Mouse (Mus musculus) spleen, postnatal 10 days (tissue): Measurements from ENCODE around the gene Scml4.

Experiments used
- DNase-seq, 2 experiments: peaks; one replicate each; pipeline ENCODE4 v3.0.0; 2021 to 2022; ENCODE audit warnings: low spot score in 2 of 2

Scml4 gene

DNA sequence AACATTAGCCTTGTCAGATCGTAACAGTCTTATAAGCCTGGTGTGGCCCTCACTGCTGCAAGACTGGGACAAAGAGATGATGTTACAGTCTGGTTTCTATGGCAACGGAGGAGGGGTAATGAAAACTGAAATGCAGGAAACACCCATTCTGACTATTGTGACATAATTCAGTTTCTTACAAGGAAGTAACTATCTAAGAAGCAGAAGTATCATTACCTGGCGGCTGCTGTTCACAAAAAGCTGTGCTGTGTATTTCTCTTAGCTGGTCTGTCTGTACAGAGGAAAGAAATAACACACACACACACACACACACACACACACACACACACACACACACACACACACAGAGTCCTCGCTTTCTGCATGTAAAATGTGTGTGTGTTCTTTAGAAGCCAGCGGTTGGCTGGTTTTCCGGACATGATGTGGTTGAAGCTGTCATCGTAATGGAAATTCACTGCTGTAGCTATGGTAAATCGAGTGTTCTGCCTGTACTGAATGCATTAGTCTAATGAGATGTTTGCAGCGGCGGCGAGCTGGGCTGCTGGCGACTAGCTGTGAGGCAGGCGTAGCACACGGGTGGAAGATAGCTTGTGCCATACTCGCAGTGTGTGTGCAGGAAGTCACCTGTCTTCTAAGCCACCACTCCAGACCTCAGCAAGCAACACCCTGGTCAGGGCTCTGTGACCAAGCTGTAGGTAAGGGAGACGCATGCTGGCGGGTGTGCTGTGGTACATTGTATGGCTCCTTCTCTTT is at the start of gene Scml4:
Scml4 (plus strand) TSS at position 212 of the 753 bp plus-strand sequence.
- peak; percentile 34 to 68 for DNase-seq

DNA sequence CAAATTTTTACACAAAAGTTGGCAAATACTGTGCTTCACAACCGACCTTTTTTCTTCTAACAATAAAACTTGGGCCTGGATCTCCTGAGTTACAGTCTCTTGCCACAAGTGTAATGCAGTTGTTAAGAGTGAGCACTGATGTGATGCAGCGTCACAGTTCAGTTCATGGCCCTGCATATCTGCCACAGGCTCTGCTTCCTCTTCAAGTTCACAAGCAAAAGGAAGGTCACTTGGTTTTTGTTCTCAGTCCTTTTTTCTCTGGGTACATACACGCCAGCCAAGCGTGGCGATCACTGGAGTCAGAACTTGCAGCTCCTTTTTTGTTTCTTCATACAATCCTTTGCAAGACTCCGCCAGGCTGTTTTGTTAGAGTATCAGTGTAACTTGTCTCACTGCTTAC is 34.2 kb upstream of the Scml4 start:
- peak in 1 of 2 experiments; percentile 36 for DNase-seq

DNA sequence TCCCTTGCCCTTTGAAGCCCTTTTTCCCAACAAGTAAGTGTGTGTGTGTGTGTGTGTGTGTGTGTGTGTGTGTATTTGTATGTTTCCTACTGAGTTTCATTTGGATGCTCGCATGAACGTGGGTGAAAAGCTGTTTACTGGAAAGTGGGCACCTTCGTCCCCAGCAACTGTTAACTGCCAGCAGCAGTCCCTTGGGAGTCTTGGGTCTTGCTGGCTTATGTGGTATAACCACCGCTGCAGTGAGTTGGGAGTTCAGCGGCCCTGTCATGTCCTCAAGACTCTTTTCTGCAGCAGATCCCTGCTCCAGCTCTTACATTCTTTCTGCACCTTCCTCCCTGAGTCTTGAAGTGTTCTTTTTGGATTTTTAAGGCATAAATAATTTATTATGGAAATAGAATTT is 33.0 kb upstream of the Scml4 start:
- DNase-seq = peak in 1 of 2 experiments; percentile 38

DNA sequence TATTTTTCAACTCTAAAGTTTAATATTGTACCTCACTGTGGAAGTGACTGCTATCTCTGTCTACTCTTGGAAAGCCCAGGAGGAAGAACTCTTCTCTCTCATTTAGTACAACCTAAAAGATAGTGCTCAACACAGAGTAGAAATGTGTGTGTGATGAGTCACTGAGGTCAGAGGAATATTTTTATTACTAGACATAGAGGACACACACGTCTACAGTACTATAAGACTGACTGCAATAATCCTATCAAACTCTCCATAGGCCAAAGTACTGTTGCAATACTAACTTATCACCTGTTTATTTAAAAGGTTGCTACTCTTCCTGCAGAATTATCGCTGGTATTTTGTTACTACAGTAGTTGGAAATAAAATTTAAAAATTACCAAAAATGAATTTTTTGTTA is 30.2 kb upstream of the Scml4 start:
- no peak for DNase-seq

DNA sequence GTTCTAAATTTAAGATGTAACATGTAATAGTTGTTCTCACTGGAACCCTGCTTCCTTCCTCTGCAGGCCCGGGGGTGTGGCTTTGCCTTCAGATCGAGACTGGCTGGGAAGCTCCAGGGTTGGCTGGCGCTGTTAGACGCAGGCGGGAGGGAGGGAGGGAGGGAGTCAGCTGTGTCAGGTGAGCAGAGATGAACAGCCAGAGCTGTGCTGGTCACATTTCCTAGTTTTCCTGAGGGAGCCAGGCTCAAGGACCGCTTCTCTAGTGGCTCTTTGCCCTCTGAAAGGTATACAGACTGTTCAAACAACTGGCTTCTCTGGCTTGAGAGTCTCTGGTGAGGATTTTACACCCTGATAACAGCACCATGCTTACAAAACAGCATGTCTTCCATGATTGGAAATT is 29.8 kb upstream of the Scml4 start:
- DNase-seq = no peak

DNA sequence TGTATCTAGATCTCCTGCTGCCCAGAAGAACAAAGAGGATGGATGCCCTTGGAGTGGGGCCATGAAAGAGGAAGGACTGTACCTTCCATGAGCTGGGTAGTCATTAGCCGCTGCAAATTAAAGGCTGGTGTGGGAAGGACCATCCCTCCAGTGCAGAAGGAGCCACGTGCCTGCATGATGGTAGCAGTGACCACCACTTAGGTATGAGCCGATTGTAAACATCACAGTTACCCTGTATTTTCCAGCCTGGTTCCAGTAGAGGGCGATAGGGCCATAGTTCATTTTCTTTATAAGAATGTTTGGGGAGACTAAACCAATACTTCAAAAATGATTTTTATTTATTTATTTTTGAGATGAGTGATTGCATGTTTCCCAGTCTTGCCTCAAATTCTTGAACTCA is 27.5 kb upstream of the Scml4 start:
- no peak for DNase-seq

DNA sequence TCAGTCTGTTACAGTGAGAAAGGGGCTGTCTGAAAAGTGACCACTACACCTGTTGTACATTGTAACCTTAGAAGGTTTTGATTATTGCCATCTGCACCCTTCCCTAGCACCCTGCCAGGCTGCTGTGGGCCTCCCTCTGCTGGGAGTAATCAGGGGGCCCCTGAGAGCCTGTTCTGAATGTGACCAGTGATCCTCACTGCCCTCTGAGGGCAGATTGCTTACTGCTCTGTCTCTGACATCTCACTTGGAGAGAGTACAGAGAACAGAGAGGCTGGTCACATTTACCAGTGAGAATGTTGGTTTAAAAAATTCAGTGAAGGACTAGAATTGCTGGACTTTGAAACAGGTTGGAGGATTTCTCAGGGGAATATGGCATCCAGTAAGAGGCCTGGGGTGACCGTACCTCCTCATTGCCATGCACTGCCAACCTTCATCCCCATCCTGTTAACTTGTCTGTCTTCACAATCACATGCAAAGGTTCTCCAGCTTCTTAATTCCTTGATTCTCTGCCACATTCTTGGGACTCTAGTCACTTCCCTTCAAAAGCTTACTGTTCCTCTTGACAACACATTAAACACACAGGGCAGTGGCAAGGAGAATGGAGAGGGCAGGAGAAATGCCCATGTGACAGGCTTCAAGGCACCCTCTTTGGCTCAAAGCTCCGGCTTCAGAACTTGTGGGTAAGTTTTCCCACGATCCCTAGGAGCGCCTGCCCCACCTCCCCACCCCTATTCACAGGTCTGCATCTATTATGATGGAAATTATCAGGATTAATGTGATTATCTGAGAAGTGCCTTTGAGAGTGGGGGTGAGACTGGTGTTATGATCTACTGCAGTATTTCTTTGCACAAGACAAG is 26.1 kb upstream of the Scml4 start:
- DNase-seq = no peak

DNA sequence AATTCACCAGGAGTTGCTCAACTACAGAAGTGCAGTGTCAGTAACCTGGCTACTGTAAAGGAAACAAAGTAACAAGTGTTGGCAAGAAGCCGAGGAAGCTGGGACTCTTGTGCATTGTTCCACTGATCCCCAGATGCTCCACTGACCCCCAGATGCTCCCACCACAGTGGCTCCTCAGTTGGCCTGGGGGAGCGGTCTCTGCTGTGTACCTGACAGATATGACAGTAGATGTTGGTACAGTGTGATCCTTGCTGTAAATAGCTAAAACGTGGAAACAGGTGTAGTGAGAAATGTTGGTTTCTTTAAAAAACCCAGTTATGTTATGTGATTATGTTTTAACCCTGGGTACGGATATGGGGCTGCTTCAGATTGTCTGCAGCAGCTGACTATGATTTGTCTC is 22.1 kb upstream of the Scml4 start:
- no peak for DNase-seq

DNA sequence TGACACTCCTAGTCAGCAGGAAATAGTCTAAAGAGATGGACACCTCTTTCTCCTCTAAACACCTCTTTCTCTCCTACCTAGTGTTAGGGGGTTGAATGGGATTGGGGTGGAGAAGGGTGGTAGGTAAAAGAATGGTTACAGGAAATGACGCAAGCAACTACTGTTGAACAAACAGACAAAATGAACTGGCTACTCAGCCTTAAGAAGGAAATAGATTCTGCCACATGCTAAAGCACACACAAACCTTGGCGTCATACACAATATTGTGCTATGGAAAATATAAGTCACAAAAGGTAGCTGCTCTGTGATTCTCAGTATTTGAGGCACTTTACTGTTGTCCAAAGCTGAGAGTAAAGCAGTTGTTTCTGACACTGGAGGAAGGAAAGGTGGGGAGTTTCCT is 21.4 kb upstream of the Scml4 start:
- DNase-seq = no peak

DNA sequence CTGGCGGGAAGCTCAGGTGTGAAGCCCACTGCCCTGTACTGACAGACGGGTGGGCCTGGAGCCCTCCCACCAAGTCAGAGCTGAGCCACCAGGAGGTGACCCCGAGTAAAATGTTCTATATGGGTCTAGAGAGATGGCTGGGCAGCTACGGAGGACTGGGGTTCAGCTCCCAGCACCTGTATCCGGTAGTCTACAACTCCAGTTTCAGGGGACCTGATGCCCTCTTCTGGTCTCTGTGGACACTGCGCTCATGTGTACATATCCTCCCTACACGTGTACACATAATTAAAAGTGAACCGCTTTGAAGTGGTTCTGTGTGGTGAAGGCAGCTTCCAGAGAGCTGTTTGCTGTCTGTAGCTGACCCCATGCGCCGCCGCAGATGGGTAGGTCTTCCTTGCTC is 20.1 kb upstream of the Scml4 start:
- DNase-seq = no peak

DNA sequence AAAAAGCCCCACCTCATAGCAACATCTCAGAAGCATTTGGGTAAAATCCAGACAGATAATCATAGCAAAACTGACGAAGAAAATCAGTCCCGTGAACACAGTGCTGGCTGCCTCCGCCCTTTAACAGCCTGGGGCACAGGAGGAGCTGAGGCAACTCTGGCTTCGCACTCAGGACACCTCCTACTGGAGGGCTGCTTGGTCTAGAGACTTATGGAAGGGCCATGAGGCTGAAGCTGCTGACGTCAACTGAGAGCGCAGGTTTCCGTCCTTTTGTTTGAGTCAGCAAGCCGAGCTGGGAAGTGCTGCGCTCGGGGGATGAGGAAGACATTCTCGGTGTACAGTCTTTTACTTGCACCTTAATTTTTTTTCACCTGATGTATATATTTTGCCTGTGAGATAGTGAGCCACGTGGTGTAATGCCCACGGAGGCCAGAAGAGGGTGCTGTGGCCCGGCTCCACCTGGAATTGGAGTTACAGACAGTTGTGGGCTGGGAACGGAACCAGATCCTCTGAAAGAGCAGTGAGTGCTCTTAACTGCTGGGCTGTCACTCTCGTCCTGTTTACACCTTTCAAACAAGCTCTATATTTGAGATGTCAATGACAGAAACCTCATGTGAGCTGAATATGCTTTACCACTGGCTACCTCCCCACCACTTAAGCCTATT is 18.5 kb upstream of the Scml4 start:
- DNase-seq = peak in 1 of 2 experiments; percentile 50

DNA sequence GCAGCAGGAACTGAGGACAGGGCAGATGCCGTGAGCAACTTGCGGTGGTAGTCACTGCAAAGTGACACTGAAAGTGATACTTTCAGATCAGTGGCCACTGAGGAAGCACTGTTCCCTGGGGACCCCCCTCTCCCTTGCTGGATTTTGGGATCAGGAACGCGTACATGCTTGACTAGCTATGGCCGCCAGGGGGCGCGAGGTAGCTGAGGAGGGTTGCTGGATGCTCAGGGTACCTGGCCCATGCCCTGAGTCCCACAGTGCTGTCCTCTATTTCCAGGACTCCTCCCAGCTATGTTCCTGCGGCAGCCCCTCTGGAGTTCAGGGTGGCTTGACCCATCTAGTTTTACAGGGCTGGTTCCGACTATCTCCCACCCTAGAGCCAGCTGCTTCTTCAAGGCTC is 17.8 kb upstream of the Scml4 start:
- peak; percentile 67 to 79 for DNase-seq

DNA sequence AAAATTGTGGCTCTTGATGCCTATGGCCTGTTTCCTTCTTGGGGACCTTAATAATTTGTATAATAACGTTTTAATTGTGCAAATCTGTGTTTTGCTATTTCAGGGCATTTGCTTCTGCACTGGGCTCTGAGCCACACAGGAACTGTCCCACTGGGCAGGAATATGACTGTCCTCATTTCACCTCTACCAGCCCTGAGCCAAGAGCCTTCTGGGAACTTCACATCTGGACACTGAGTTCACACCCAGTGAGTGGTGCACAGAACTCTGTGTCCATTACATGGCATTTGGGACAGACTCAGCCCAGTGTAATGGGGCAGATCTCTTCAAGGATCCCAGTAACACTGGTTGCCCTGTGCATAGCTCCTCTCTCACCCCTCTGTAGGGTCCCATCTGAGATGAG is 16.8 kb upstream of the Scml4 start:
- DNase-seq = no peak

DNA sequence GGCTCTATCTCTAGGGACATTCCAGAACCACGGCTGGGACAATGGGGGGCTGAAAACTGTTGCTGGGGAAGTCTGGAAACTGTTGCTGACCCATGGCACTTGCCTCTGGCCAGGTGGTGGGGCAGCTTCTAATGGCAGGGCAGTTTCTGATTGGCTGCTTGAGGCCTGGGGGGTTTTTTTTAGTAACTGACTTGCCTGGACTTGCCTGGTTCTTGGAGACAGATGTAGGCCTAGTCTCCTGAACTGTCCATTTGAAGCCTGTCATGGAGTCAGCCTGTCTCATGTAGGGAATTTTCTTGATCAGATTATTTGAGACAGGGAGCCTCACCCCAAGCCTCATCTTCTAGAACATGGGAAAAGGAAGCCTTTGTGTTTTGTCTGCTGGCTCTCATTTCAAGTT is 14.7 kb upstream of the Scml4 start:
- DNase-seq = no peak

DNA sequence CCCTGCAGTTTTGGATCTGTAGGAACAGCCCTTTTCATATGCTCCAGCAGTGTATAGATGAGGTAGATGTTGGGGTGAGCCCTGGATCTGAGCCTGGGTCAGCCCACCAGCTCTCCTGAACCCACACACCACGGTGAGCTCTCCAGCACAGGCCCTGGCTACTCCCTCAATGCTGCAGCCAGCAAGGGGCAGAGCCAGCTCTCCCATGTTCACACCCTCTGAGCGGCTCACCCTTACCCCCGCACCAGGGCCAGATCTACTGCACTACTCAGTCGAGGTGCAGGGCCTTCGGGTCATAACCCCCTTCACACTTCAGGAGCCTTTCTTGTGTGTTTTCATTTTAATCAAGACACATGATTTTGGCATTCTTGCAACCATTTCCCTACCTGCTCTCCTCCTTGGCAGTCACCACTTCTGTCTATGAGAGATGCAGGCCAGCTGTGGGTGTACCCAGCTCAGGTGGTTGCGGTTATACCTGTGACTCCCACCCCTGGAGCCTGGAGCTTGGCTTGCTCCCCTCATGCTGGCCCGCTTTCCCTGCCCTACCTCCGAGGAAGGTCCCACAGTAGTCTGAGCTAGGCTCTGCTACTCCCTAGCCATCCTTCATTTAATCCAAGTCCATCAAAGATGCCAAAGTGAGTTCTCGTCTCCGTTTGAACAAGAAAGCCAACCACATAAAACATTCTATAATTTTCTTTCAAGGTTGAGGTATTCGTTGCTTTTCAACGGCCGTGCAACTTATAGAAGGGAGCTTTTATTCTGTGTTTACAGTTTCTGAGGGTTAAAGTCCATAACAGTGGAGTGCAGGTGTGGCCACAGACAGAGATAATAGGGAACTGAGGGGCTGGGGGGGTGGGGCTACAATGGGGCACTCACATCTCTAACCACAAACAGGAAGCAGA is 11.7 kb upstream of the Scml4 start:
- no peak for DNase-seq

DNA sequence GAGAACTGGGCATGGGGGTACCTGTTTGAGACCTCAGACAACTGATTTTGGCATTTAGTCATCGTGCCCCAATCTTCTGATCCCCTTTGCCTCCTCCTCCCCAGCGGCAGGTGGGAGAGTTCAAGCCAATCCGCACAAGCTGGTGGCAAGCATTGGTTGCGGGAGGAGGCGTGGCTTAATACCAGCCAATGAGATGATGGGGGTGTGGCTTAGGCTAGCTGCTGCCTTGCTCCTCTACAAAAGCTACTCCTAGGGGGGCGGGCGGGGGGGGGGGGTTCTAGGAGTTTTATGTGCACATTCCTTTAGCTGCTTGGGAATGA is 11.1 kb upstream of the Scml4 start:
- no peak for DNase-seq

DNA sequence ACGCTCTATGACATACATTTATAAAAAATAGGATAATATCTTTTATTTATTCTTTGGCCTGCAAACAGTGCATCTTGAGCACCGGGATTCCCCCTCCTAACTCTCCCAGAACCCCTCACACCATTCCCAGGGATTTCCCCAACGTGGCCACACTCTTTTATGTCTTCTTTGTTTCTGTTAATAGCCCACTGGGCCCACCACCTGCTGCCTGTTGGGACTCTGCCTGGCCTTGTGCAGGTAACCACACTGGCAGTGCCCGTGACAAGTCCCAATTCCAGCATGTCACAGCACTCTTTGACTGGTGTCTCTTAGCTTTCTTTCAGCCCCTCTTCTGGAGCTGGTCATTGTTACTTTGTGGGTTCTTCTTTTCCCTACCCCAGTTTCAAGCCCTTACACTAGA is 5.3 kb upstream of the Scml4 start:
- DNase-seq = no peak

DNA sequence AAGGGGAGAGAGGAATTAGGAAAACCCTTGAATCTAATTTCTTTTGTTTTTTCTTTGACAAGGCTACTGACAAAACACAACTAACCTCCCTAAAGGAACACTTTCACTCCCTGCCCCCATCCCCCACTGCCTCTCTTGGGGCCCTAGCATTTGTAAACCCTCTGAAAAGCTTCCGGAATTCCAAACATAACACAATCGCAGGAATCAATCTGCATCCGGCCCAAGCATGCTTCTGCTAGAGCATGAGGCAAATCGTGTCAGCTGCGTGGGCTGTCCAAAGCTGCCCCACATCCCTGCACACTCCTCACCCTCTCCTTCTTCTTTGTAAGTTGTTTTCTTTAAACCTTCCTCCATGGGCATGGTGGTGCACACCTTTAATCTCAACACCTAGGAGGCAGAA is 4.9 kb upstream of the Scml4 start:
- no peak for DNase-seq

DNA sequence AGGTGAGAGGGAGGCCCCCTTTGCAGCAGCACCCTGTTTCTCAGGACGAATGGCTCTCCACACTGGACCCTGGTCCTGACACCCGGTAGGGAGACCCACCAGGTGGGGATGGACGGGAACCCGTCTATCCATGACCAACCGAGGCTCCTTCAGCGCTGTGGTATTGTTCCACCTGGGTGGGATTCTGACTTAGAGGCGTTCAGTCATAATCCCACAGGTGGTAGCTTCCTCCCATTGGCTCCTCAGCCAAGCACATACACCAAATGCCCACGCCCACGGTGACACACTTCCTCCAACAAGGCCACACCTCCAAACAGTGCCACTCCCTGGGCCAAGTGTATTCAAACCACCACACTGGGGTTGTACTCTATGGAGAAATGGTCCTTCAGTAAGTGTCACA is 3.6 kb upstream of the Scml4 start:
- DNase-seq = no peak

DNA sequence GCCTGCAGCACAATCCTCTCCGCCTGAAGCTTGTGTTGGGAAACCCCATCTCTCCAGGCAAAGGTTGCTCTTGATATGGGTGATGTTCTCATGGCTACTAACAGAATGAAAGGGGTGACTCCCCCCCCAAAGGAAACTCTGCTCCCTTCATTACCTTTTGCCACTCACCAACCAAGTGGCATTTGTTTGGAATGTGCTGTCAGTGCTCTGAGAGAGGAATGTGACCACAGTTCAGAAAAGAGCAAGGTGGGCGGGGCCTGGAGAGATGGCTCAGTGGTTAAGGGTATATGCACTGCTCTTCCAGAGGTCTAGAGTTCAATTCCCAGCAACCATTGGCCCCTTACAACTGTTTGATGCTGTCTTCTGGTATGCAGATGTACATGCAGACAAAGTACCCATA is 3.1 kb upstream of the Scml4 start:
- DNase-seq = no peak

DNA sequence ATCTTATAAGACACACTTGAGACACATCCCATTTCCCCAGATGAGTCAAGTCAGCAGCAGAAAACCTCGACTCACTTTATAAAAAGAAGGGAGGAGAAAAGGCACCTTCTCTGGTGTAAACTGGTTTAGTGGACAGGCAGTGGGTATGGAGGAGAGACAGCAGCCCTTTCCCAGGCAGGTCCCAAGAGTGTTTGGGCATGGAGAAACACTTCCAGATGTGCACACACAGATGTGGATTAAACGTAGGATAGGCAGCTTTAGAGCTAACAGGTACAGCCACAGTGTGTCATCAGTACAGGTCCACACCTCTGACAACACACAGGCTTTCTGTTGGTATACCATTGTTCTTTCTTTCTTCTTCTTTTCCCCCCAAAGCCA is 400 bp upstream of the Scml4 start:
- no peak for DNase-seq

DNA sequence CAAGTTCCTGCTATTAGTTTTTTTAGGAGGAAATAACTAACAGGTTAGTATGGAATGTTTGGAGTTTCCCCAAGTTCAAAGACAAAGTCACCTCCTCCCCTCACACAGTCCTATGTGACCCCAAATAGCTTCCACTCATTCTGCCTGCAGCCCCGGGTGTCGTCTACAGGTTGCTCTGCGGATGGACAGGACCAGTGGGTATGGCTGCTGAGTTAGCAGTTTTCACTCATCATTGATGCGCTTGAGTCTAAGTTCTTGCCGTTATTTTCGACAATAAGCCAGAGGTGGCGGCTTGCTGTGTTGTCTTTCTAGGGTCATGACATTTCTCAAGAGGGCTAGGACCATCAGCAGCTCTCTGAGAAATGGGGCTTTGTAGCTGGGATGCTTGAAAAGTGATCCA is 1.3 kb downstream of the Scml4 start:
- no peak for DNase-seq
